Mouse (Mus musculus): ENCODE results near the gene Gm49361. TPM values are rescaled to one million over a fixed set of nuclear protein-coding genes. Genes with fewer than 3 reads are reported as not detected.
"Not testable (repeated sequence)": the region's sequence is repeated elsewhere in the genome, so short reads cannot be mapped to it uniquely, and the experiment has no call there.

Gm49361 gene
- polyA plus RNA-seq, 1 experiment from 2014 or later = not detected

DNA sequence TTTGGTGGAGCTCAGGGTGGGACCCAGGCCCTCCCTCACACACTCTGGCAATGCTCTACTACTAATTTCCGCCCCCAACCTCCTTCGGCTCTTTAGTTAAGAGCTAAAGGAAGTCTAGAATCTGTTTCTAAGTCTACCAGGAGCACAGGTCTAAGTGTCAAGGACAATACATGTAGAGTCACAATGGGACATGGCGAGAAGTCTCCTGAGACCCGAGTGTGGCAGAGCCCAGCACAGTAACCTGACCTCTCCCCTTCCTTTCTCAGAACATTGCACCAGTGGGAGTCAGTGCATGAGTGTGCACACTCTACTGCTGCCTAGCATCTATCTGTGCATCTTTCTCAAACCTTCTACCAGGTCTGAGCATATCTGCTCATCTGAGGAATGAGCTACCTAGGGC, 40.1 kb downstream of the Gm49361 start:
- 83% methylated on average over 4 of the region's 4 CpGs for WGBS
- no peak for ATAC-seq (ENCODE audit: extremely low read depth, insufficient number of reproducible peaks, low FRiP score, low TSS enrichment)
- no peaks in the 10 kb centered on the region for H3K9me3 ChIP-seq
- no peak overlapping the region for H3K27ac ChIP-seq (replicated peaks)
- no peak overlapping the region for H3K4me3 ChIP-seq
- H3K9ac ChIP-seq = no peak overlapping the region
- H3K4me1 ChIP-seq = peaks cover 45% of the 10 kb centered on the region
- H3K4me2 ChIP-seq = no peak overlapping the region
- peaks cover 44% of the 10 kb centered on the region for H3K36me3 ChIP-seq
- no peaks in the 10 kb centered on the region for H3K27me3 ChIP-seq (replicated peaks)

DNA sequence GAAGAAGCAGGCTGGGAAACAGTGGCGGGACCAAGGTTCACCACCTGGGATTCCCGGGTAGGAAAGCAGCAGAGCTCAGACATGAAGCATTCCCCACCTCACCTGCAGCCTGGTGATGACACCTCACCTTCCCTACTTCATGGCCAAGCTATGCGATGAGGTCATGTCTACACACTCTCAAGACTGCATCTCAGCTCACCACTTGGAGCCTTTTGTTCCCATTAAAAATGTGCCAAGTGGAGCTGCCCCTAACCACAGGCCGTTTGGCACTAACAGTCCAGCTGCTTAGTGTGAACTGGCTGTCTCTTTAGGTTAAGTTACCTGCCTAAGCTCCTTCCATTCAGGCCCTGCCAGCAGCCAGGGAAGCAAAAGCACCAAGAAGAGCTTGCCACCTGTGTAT, 40.8 kb downstream of the Gm49361 start:
- Histone ChIP-seq H3K4me3 (no peak overlapping the region), H3K9me3 (no peaks in the 10 kb centered on the region), H3K27me3 (replicated peaks) (no peaks in the 10 kb centered on the region), H3K4me1 (peaks cover 40% of the 10 kb centered on the region), H3K4me2 (no peak overlapping the region), H3K36me3 (peaks cover 51% of the 10 kb centered on the region), H3K9ac (no peak overlapping the region), H3K27ac (replicated peaks) (no peak overlapping the region)
- ATAC-seq (ENCODE audit: extremely low read depth, insufficient number of reproducible peaks, low FRiP score, low TSS enrichment) = no peak
- WGBS = 74% methylated on average over 4 of the region's 4 CpGs

DNA sequence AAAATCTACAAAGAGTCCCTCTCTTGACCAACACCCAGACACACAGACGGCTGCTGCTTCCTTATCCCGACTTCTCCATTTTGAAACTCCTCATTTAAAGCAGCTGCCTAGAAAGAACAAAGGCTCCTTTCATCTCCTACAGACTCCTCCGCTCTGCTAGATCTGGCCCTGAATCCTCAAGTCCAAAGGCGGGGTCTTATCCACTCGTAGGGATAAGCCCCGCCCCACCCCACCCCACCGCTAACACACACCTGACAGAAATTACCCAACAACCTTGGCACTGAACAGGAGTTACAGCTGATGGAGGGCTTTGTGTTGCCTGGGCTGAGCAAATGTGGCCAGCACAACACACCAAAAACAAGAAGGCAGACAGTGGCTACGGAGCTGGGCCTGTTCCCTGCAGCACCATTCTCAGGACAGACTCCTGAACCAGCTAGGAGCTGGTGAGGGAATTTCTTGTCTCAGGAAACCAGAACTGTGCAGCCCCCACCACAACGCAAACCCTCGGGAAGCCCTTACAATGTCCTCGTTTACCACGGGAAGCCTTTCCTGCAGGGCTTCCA, 43.9 kb downstream of the Gm49361 start:
- H3K4me1 ChIP-seq = peaks cover 10% of the 10 kb centered on the region; the same call in 1 of the 2 replicates
- no peak for ATAC-seq (ENCODE audit: extremely low read depth, insufficient number of reproducible peaks, low FRiP score, low TSS enrichment)
- H3K36me3 ChIP-seq = peaks cover 74% of the 10 kb centered on the region
- H3K9me3 ChIP-seq = no peaks in the 10 kb centered on the region
- H3K27me3 ChIP-seq (replicated peaks) = no peaks in the 10 kb centered on the region
- WGBS = 71% methylated on average over 12 of the region's 12 CpGs
- H3K4me2 ChIP-seq = no peak overlapping the region
- no peak overlapping the region for H3K9ac ChIP-seq
- no peak overlapping the region for H3K4me3 ChIP-seq
- peak overlapping the region; percentile 53; the same call in 1 of the 2 replicates for H3K27ac ChIP-seq (replicated peaks)

DNA sequence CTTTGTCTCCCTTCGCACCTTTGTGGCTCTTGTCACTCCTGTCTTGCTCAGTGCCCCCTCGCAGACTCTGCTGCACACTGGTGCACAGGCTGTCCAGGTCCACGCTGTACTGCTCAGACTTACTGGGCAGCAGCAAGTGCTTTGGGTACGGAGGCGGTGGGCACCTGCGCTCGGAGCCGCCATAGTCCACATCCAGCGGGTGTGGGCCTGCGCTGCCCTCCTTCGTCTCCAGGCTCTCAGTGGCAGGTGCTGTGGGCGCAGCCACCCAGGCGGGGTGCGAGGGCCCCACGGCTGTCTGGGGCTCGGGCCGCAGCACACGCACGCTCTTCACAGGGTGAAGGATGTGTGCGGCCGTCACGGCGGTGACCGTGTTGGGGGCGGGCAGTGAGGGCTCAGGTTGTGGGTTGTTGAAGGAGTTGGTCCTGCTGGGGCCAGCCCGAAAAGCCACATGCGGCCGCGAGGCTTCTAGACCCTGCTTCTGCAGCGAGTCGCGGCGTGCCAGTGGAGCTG, 46.4 kb downstream of the Gm49361 start:
- 93% methylated on average over 33 of the region's 33 CpGs for WGBS
- H3K36me3 ChIP-seq = peaks cover 77% of the 10 kb centered on the region
- no peaks in the 10 kb centered on the region for H3K27me3 ChIP-seq (replicated peaks)
- H3K4me1 ChIP-seq = no peaks in the 10 kb centered on the region
- H3K9ac ChIP-seq = no peak overlapping the region
- ATAC-seq (ENCODE audit: extremely low read depth, insufficient number of reproducible peaks, low FRiP score, low TSS enrichment) = no peak
- no peak overlapping the region for H3K4me3 ChIP-seq
- no peak overlapping the region for H3K4me2 ChIP-seq
- no peaks in the 10 kb centered on the region for H3K9me3 ChIP-seq
- no peak overlapping the region for H3K27ac ChIP-seq (replicated peaks)

DNA sequence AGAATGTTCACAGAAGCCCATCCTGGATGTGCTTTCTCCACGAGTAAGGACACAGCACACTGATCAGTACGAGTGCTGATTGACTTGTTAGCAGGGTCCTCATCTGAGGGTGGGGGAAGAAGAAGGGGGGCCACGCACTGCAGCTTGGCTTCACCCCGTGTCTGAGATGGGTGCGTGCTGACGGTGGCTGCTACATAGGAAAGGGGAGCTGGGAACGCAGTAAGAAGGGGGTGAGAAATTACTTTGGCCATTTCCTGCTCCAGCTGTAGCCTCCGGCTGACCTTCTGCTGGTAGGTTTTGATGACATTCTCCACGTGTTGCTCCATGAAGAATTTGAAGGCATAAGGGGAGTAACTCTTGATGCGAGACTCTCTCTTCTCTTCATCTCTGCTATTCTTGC, 46.9 kb downstream of the Gm49361 start:
- Histone ChIP-seq H3K9me3 (no peaks in the 10 kb centered on the region), H3K4me3 (no peak overlapping the region), H3K9ac (no peak overlapping the region), H3K27ac (replicated peaks) (no peak overlapping the region), H3K36me3 (peaks cover 82% of the 10 kb centered on the region), H3K4me1 (no peaks in the 10 kb centered on the region), H3K27me3 (replicated peaks) (no peaks in the 10 kb centered on the region), H3K4me2 (no peak overlapping the region)
- ATAC-seq (ENCODE audit: extremely low read depth, insufficient number of reproducible peaks, low FRiP score, low TSS enrichment) = no peak
- WGBS = 78% methylated on average over 10 of the region's 10 CpGs

DNA sequence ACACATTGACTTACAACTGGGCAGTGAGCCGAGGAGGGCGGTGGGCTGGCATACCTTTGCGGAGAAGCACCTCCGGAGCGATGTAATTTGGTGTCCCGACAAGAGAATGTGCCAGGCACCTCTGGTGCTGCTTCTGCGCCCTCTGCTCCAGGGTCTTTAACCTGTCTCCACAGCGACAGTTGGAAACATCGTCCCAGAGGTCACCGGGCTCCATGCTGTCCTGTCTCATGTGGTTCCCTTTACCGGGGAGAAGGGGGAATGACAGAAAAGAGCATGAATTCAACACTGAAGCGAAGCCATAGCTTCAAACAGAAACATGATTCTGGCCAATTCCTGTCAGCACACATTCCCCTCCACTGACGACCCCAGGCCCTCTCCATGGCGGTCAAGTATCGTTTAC, 49.8 kb downstream of the Gm49361 start:
- H3K27me3 ChIP-seq (replicated peaks) = no peaks in the 10 kb centered on the region
- no peak overlapping the region for H3K27ac ChIP-seq (replicated peaks)
- H3K4me1 ChIP-seq = no peaks in the 10 kb centered on the region
- no peak overlapping the region for H3K4me2 ChIP-seq
- no peak for ATAC-seq (ENCODE audit: extremely low read depth, insufficient number of reproducible peaks, low FRiP score, low TSS enrichment)
- H3K9ac ChIP-seq = no peak overlapping the region
- peaks cover 86% of the 10 kb centered on the region for H3K36me3 ChIP-seq
- 93% methylated on average over 15 of the region's 15 CpGs for WGBS
- H3K9me3 ChIP-seq = no peaks in the 10 kb centered on the region
- H3K4me3 ChIP-seq = no peak overlapping the region

DNA sequence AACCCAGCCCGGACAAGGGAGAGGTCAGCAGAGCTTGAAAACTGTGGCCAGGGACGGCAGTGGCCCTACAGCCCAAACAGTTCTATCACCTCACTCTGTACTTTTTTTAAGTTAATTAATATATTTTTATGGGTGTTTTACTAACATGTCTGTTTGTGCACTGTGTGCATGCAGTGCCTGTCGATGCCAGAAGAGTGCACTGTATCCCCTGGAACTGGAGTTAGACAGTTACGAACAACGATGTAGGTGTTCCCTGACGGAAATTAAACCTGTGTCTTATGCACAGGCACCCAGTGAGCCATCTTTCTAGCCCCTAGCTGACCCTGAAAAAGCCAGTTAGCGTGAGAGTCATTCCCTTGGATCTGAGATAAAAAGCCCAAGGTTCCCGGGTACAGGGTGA, 50.4 kb downstream of the Gm49361 start:
- Histone ChIP-seq H3K4me1 (no peaks in the 10 kb centered on the region), H3K9ac (no peak overlapping the region), H3K27ac (replicated peaks) (no peak overlapping the region), H3K4me2 (no peak overlapping the region), H3K9me3 (no peaks in the 10 kb centered on the region), H3K27me3 (replicated peaks) (no peaks in the 10 kb centered on the region), H3K36me3 (peaks cover 90% of the 10 kb centered on the region), H3K4me3 (no peak overlapping the region)
- ATAC-seq (ENCODE audit: extremely low read depth, insufficient number of reproducible peaks, low FRiP score, low TSS enrichment) = no peak
- 86% methylated on average over 8 of the region's 8 CpGs for WGBS

DNA sequence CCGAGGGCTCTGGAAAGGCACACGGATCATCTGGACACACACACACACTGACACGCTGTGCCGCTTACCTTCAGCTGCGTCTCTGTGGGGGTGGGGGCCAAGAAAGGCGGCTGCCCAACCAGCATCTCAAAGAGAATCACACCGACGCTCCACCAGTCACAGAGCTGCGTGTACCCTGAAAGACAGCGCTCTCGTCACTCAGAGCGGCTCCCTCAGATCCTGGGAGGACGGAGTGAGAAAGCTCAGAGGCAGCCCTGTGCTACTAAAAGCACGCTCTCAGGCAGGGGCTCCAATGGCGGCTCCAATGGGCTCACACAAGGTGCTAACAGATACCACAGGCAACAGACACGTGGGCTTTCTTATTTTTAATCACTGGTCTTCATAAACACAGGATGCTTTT, 51.7 kb downstream of the Gm49361 start:
- Histone ChIP-seq H3K4me3 (no peak overlapping the region), H3K4me1 (no peaks in the 10 kb centered on the region), H3K27ac (replicated peaks) (no peak overlapping the region), H3K27me3 (replicated peaks) (no peaks in the 10 kb centered on the region), H3K4me2 (no peak overlapping the region), H3K9ac (no peak overlapping the region), H3K36me3 (peaks cover 88% of the 10 kb centered on the region), H3K9me3 (no peaks in the 10 kb centered on the region)
- ATAC-seq (ENCODE audit: extremely low read depth, insufficient number of reproducible peaks, low FRiP score, low TSS enrichment) = no peak
- WGBS = 82% methylated on average over 16 of the region's 16 CpGs

DNA sequence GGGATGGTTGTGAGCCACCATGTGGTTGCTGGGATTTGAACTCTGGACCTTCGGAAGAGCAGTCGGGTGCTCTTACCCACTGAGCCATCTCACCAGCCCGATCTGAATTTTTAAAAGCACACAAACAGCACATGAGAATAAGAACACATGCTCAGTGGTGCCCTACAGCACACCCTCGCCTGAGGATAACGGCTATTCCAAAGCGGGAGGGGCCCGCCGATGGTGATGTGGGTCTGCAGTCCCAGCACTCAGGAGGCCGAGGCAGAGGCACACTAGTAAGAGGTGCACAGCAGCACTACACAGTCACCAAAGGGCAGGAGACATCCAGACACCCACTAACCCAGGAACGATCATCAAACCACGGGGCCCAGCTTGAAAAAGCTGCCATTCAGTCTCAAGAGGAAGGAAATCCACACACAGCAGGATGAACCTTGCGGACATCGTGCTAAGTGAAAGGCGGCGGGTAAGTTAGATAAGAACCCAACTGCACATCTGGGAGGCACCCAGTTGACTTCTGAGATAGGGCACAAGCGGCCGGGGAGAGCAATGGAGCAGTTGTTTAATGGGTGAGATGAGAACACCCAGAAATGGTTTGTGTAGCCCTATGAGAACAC, 53.3 kb downstream of the Gm49361 start:
- 79% methylated on average over 17 of the region's 17 CpGs for WGBS
- Histone ChIP-seq H3K27me3 (replicated peaks) (no peaks in the 10 kb centered on the region), H3K9me3 (no peaks in the 10 kb centered on the region), H3K36me3 (peaks cover 90% of the 10 kb centered on the region), H3K4me2 (no peak overlapping the region), H3K27ac (replicated peaks) (no peak overlapping the region), H3K4me1 (no peaks in the 10 kb centered on the region), H3K4me3 (no peak overlapping the region), H3K9ac (no peak overlapping the region)
- no peak for ATAC-seq (ENCODE audit: extremely low read depth, insufficient number of reproducible peaks, low FRiP score, low TSS enrichment)

DNA sequence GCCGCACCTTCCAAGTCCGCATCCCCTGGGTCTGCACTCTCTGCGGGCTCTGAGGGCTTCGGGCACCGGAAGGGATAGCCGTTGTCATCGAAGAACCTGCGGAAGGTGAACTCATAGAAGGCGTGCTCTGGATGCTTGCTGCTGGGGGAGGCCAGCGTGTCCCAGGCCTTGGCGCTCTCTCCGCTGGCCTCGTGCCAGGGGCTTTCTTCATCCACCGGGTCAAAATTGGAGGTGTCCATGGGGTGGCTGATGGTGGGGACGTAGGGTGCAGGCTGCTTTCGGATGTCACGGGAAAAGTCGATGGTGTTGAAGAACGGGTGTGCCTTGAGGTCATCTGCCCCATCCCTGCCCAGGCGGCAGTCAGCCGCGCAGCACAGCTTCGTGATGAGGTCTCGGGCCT, 54.6 kb downstream of the Gm49361 start:
- ATAC-seq (ENCODE audit: extremely low read depth, insufficient number of reproducible peaks, low FRiP score, low TSS enrichment) = no peak
- no peak overlapping the region for H3K4me2 ChIP-seq
- H3K4me1 ChIP-seq = no peaks in the 10 kb centered on the region
- H3K4me3 ChIP-seq = no peak overlapping the region
- no peaks in the 10 kb centered on the region for H3K27me3 ChIP-seq (replicated peaks)
- H3K9me3 ChIP-seq = no peaks in the 10 kb centered on the region
- 89% methylated on average over 24 of the region's 24 CpGs for WGBS
- no peak overlapping the region for H3K9ac ChIP-seq
- peaks cover 78% of the 10 kb centered on the region for H3K36me3 ChIP-seq
- H3K27ac ChIP-seq (replicated peaks) = no peak overlapping the region

DNA sequence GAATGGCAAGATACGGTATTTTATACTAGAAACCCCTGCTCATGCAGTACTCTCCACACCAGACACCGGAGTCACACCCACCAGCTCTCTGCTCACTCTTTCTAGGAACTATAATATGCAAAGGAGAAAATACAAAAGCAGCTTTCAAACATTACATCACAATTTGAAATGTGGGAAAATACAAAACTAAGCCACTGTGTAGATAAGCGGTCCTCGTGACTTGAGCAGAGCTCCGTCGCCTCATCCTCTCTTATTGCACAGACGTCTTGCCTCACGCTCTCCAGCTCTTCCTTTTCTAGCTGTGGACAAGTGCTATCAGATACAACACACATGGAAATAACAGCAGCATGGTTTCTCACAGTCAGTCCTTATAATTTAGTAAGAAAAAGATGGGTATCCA, 55.2 kb downstream of the Gm49361 start:
- H3K36me3 ChIP-seq = peaks cover 72% of the 10 kb centered on the region
- no peak overlapping the region for H3K4me2 ChIP-seq
- H3K4me1 ChIP-seq = no peaks in the 10 kb centered on the region
- H3K27me3 ChIP-seq (replicated peaks) = no peaks in the 10 kb centered on the region
- H3K9ac ChIP-seq = no peak overlapping the region
- no peak overlapping the region for H3K27ac ChIP-seq (replicated peaks)
- 83% methylated on average over 8 of the region's 8 CpGs for WGBS
- H3K9me3 ChIP-seq = no peaks in the 10 kb centered on the region
- no peak for ATAC-seq (ENCODE audit: extremely low read depth, insufficient number of reproducible peaks, low FRiP score, low TSS enrichment)
- H3K4me3 ChIP-seq = no peak overlapping the region

DNA sequence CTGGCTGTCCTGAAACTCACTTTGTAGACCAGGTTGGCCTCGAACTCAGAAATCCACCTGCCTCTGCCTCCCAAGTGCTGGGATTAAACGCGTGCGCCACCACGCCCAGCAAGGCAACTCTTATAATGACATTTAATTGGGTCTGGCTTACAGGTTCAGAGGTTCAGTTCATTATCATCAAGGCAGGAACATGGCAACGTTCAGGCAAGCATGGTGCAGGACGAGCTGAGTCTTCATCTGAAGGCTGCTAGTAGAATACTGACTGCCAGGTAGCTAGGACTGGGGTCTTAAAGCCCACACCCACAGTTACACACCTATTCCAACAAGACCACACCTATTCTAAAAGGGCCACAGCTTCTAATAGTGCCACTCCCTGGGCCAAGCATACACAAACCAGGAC, 57.8 kb downstream of the Gm49361 start:
- H3K4me1 ChIP-seq; H3K27me3 ChIP-seq (replicated peaks); H3K4me3 ChIP-seq; ATAC-seq (ENCODE audit: extremely low read depth, insufficient number of reproducible peaks, low FRiP score, low TSS enrichment); H3K4me2 ChIP-seq; H3K9ac ChIP-seq; H3K9me3 ChIP-seq; H3K27ac ChIP-seq (replicated peaks): not testable (repeated sequence)
- peaks cover 48% of the 10 kb centered on the region for H3K36me3 ChIP-seq
- WGBS = 86% methylated on average over 7 of the region's 7 CpGs
